Mouse (Mus musculus): ENCODE results near the gene Dcst2. TPM values are rescaled to one million over a fixed set of nuclear protein-coding genes. Genes with fewer than 3 reads are reported as not detected.

Gene Dcst2
- polyA plus RNA-seq, 1 experiment from 2014 or later, result 10.0 TPM

DNA sequence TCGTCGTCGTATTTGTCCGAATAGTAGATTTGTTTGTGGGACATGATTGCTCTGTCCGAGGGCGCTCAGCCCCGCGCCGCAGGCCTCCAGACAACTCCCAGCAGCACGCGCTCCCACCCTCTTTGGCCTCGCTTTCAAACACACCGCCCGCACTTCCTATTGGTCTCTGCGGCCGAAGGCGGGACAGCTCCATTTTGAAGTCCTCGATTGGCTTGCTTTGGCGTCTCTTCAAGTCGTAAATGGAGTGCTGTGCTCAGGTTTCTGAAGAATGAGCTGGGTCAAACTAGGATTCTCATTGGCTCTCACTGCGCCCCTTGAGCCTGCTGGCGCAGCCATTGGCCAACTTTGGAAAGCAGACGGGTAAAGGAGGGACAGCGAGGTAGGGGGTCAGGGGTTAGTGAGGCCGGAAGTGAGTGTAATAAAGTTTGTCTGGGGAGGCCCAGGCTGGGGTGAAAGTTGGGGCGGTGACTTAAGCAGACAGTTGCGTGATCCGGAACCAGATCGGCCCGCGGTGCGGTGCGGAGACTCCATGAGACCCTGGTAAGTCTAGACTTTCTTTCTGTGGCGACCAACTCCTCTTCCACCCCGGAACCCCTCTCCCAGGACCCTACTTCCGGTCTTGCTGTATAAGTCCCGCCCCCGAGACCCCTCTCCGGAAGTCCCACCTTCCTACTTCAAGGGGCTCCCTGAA lies 56.5 kb downstream of the Dcst2 start, which contains the start of the genes Cks1b and Shc1:
Gene Cks1b, minus strand, starts transcription at position 214 of the 691 bp plus-strand sequence.
Gene Shc1, plus strand, starts transcription at position 274 of the 691 bp plus-strand sequence.
- WGBS, result under 1% methylated on average over 39 of the region's 39 CpGs

DNA sequence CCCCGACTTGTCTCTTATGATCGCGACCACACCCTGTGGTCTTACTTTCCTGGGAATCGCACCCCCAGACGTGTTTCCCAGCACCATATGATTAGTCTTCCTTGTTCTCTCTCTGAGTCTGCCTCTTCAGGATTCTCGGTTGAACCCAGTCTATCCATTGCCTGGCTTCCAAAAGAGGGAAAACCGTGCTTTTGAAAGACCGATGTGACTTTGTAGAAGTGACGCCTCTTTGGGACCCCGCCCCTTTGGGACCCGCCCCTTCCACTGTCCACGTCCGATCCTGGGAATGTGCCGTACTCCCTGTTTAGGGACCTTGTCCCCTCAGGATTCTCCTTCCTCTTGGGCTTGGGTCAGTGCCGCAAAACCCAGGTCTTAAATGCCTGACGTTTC lies 57.1 kb downstream of the Dcst2 start:
- peak; percentile 47 for ATAC-seq
- TF ChIP-seq CTCF (IDR thresholded peaks at IDR 0.05; ENCODE audit: low read depth), result no peak
- peak overlapping the region; percentile 86 for H3K4me2 ChIP-seq (replicated peaks; ENCODE audit: low read depth)
- peaks cover 9% of the 10 kb centered on the region for H3K4me1 ChIP-seq (replicated peaks; ENCODE audit: control insufficient read depth, insufficient read depth, low read length)
- peak overlapping the region; percentile 76 for H3K4me3 ChIP-seq (ENCODE audit: low read depth, low read length)
- peak overlapping the region; percentile 97 for H3K27ac ChIP-seq (ENCODE audit: low read depth, low read length)
- no peaks in the 10 kb centered on the region for H3K9me3 ChIP-seq (ENCODE audit: control insufficient read depth)
- no peaks in the 10 kb centered on the region for H3K27me3 ChIP-seq (replicated peaks; ENCODE audit: control insufficient read depth, insufficient read depth, low read length)
- H3K36me3 ChIP-seq (ENCODE audit: control insufficient read depth, insufficient read depth), result peaks cover 31% of the 10 kb centered on the region
- H3K9ac ChIP-seq (ENCODE audit: low read depth, low read length), result peak overlapping the region; percentile 83
- WGBS, result under 1% methylated on average over 16 of the region's 16 CpGs

More for the DNA sequence above, 56.5 kb downstream of the Dcst2 start, which contains the start of the genes Cks1b and Shc1:
- Histone ChIP-seq H3K4me2 (replicated peaks; ENCODE audit: low read depth) (peak within 1 kb of the TSS; percentile 86), H3K9ac (ENCODE audit: low read depth, low read length) (peak within 1 kb of the TSS; percentile 83), H3K4me1 (replicated peaks; ENCODE audit: control insufficient read depth, insufficient read depth, low read length) (peaks cover 9% of the 10 kb centered on the region), H3K36me3 (ENCODE audit: control insufficient read depth, insufficient read depth) (peaks cover 28% of the 10 kb centered on the region), H3K27ac (ENCODE audit: low read depth, low read length) (peak within 1 kb of the TSS; percentile 97), H3K4me3 (ENCODE audit: low read depth, low read length) (peak within 1 kb of the TSS; percentile 76), H3K27me3 (replicated peaks; ENCODE audit: control insufficient read depth, insufficient read depth, low read length) (no peaks in the 10 kb centered on the region), H3K9me3 (ENCODE audit: control insufficient read depth) (no peaks in the 10 kb centered on the region)
- peak; percentile 96 for ATAC-seq
- no peak for TF ChIP-seq CTCF (IDR thresholded peaks at IDR 0.05; ENCODE audit: low read depth)

DNA sequence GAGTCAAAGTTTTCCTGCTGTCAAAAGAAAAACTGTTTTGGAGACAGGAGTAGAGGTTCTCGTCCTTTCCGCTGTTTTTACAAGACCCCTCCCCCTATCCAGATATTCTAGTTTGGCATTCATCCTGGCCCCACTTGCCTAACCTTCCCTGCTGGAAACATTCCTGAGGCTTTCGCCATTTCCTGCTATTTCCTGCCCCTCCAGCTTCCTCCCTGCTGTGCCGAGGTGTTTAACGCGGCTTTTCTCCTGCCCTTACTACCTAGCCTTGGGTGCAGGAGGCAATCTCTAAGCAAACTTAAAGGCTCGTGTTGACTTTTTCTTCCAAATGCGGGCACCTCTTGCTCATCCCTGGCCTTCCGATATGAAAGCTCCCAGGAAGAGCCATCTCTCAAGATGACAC lies 57.8 kb downstream of the Dcst2 start:
- Histone ChIP-seq H3K27me3 (replicated peaks; ENCODE audit: control insufficient read depth, insufficient read depth, low read length) (no peaks in the 10 kb centered on the region), H3K4me2 (replicated peaks; ENCODE audit: low read depth) (peak overlapping the region; percentile 86), H3K4me1 (replicated peaks; ENCODE audit: control insufficient read depth, insufficient read depth, low read length) (peaks cover 9% of the 10 kb centered on the region), H3K9me3 (ENCODE audit: control insufficient read depth) (no peaks in the 10 kb centered on the region), H3K27ac (ENCODE audit: low read depth, low read length) (peak overlapping the region; percentile 97), H3K4me3 (ENCODE audit: low read depth, low read length) (peak overlapping the region; percentile 76), H3K9ac (ENCODE audit: low read depth, low read length) (peak overlapping the region; percentile 83), H3K36me3 (ENCODE audit: control insufficient read depth, insufficient read depth) (peaks cover 34% of the 10 kb centered on the region)
- no peak for ATAC-seq
- no peak for TF ChIP-seq CTCF (IDR thresholded peaks at IDR 0.05; ENCODE audit: low read depth)
- under 1% methylated on average over 9 of the region's 9 CpGs for WGBS

DNA sequence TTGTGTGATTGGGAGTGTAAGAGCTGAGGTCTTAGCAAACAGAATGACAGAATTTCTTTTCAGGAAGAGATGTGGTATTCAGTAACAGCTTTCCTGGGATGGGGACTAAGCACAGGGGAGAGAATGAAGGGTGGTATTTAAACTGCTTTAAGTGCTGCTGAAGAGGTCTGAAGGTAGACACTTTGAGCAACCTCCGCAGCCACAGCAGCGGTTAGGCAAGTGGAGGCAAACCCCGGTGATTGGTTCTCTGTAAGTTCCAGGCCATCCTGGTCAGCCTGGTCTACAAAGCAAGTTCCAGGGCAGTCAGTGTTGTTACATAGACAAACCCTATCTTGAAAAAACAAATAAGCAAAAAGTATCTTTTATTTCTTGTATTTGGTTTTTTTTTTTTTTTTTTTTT lies 58.2 kb downstream of the Dcst2 start:
- Histone ChIP-seq H3K36me3 (ENCODE audit: control insufficient read depth, insufficient read depth) (peaks cover 30% of the 10 kb centered on the region), H3K27me3 (replicated peaks; ENCODE audit: control insufficient read depth, insufficient read depth, low read length) (no peaks in the 10 kb centered on the region), H3K4me2 (replicated peaks; ENCODE audit: low read depth) (peak overlapping the region; percentile 86), H3K4me3 (ENCODE audit: low read depth, low read length) (peak overlapping the region; percentile 76), H3K9me3 (ENCODE audit: control insufficient read depth) (no peaks in the 10 kb centered on the region), H3K4me1 (replicated peaks; ENCODE audit: control insufficient read depth, insufficient read depth, low read length) (peaks cover 9% of the 10 kb centered on the region), H3K27ac (ENCODE audit: low read depth, low read length) (peak overlapping the region; percentile 97), H3K9ac (ENCODE audit: low read depth, low read length) (peak overlapping the region; percentile 83; the same call in 1 of the 2 replicates)
- TF ChIP-seq CTCF (IDR thresholded peaks at IDR 0.05; ENCODE audit: low read depth), result no peak
- 17% methylated on average over 3 of the region's 3 CpGs for WGBS
- no peak for ATAC-seq

DNA sequence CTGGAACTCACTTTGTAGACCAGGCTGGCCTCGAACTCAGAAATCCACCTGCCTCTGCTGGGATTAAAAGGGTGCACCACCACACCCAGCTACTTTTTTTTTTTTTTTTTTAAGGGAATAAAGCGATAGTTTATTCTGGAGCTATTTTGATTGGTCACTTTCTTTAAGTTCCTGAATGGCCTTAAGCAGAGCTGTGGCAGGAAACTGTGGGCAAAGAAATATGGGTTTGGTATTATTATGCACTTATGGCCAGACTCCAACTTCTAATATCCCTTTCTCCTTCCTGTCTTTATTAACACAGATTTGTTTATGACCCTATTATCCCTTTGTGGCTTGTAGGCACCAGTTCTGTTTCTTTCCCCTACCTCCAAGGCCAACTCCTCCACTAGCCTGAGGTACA lies 58.6 kb downstream of the Dcst2 start:
- no peak for ATAC-seq
- Histone ChIP-seq H3K27me3 (replicated peaks; ENCODE audit: control insufficient read depth, insufficient read depth, low read length) (no peaks in the 10 kb centered on the region), H3K9ac (ENCODE audit: low read depth, low read length) (no peak overlapping the region), H3K4me3 (ENCODE audit: low read depth, low read length) (no peak overlapping the region), H3K9me3 (ENCODE audit: control insufficient read depth) (no peaks in the 10 kb centered on the region), H3K36me3 (ENCODE audit: control insufficient read depth, insufficient read depth) (peaks cover 30% of the 10 kb centered on the region), H3K27ac (ENCODE audit: low read depth, low read length) (peak overlapping the region; percentile 62), H3K4me2 (replicated peaks; ENCODE audit: low read depth) (peak overlapping the region; percentile 86), H3K4me1 (replicated peaks; ENCODE audit: control insufficient read depth, insufficient read depth, low read length) (peaks cover 9% of the 10 kb centered on the region)
- WGBS, result 44% methylated on average over 2 of the region's 2 CpGs
- TF ChIP-seq CTCF (IDR thresholded peaks at IDR 0.05; ENCODE audit: low read depth), result no peak

DNA sequence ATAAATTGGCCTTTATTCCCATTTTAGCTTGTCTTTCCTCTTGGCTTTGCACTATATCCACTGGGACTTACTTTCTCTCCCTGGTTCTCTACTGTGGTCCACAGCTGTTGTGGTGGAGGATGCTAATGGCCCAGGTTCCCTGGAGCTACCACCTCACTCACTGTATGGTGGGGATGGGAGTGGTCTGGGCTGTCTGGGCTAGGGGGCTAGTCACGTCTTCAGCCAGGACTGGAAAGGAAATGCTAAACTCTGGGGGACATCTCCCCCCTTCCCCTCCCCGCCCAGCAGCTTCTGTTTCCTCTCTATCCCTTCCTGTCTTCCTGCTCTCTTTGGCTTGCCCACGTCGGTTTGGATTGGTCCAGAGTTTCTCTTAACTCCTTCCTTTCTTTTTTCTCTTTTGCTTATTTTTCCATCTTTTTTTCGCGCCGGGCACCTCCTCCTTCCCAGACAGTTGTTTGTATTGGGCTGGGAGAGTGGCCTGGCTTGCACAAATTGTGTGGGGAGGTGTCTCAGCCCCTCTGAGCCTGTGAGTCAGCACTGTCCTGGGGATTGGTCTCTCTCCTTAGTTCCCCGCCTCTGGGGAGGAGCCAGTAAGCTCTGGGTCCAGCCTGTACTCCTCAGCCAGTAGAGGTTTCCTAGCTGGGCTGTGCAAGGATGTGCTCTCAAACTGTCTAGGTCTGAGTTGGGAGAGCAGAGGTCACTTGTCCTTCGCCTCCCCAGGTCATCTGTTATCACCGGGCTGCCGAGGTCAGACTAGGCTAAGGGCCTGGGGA lies 59.4 kb downstream of the Dcst2 start:
- no peaks in the 10 kb centered on the region for H3K9me3 ChIP-seq (ENCODE audit: control insufficient read depth)
- H3K27me3 ChIP-seq (replicated peaks; ENCODE audit: control insufficient read depth, insufficient read depth, low read length), result no peaks in the 10 kb centered on the region
- H3K4me3 ChIP-seq (ENCODE audit: low read depth, low read length), result peak overlapping the region; percentile 47
- 4% methylated on average over 11 of the region's 11 CpGs for WGBS
- peaks cover 23% of the 10 kb centered on the region for H3K36me3 ChIP-seq (ENCODE audit: control insufficient read depth, insufficient read depth)
- peak overlapping the region; percentile 62 for H3K27ac ChIP-seq (ENCODE audit: low read depth, low read length)
- peaks cover 9% of the 10 kb centered on the region for H3K4me1 ChIP-seq (replicated peaks; ENCODE audit: control insufficient read depth, insufficient read depth, low read length)
- no peak for TF ChIP-seq CTCF (IDR thresholded peaks at IDR 0.05; ENCODE audit: low read depth)
- H3K9ac ChIP-seq (ENCODE audit: low read depth, low read length), result peak overlapping the region; percentile 60
- ATAC-seq, result peak; percentile 29
- H3K4me2 ChIP-seq (replicated peaks; ENCODE audit: low read depth), result peak overlapping the region; percentile 86
